Mouse (Mus musculus) C2C12 (cell line): ENCODE measurements at regions not wholly inside any gene's neighbourhood (a gene's known extent, or its start where the extent isn't known, plus 50 kb on each side); places are given as distances from the start of the nearest gene placed in this dataset.

Experiments
- CEBPB ChIP-seq: IDR thresholded peaks from one replicate; pipeline ENCODE4 v1.6.1; 2011; ENCODE audit warnings: low read depth, mild to moderate bottlenecking, control low read depth, moderate library complexity
- CTCF ChIP-seq: IDR thresholded peaks from one replicate; pipeline ENCODE4 v1.5.1; 2011; ENCODE audit not compliant: control insufficient read depth, insufficient read depth, insufficient read length
- MAX ChIP-seq: IDR thresholded peaks from one replicate; pipeline ENCODE4 v1.6.1; 2011; ENCODE audit warnings: mild to moderate bottlenecking, control low read depth
- MYOG ChIP-seq: IDR thresholded peaks from one replicate; pipeline ENCODE4 v1.6.1; 2011; ENCODE audit not compliant: control insufficient read depth, insufficient read length; ENCODE audit errors: extremely low read depth
- USF1 ChIP-seq: IDR thresholded peaks from one replicate; pipeline ENCODE4 v1.6.1; 2011; ENCODE audit warnings: low read depth, mild to moderate bottlenecking, control low read depth, moderate library complexity

DNA sequence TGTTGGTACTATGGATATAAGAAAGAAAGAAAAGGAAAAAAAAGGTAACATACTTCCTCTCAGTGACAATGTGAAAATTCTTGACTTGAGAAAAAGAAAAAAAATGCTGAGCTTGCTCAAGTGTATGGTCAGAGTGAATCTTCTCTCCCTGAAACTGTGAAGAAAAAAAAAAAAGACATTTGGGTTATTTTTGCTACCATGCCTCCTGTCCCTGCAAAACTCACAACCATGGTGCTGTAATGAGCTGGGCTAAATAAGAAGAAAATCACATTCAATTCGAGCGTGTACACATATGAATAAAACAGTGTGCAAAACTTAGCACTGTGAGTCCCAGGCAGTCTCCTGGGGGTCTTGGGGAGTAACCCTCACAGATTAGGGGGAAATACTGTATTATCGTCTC lies 483.3 kb upstream of the Tenm4 start:
- no peak for TF ChIP-seq USF1
- no peak for TF ChIP-seq CTCF
- TF ChIP-seq MYOG, result no peak
- TF ChIP-seq MAX, result no peak
- TF ChIP-seq CEBPB, result no peak
